Mouse (Mus musculus) forebrain, embryonic 15.5 days (tissue): ENCODE data around the gene Aoah. TPM values are rescaled to one million over a fixed set of nuclear protein-coding genes. Genes with fewer than 3 reads are reported as not detected.

Experiments used
- ATAC-seq: fragments of 200-750 bp; cut with Nextera tagmentation; replicated peaks from 2 replicates; pipeline ENCODE4 v1.8.0; 2017; ENCODE audit warnings: mild to moderate bottlenecking, moderate TSS enrichment, moderate library complexity
- H3K27ac ChIP-seq: fragments of 300-500 bp; sonication (generic); replicated peaks from 2 replicates; pipeline ENCODE4 v1.5.1; 2015; ENCODE audit warnings: mild to moderate bottlenecking, inconsistent platforms
- H3K27me3 ChIP-seq: fragments of 300-500 bp; sonication (generic); 2 replicates; pipeline ENCODE4 v1.6.1; 2015; ENCODE audit warnings: inconsistent platforms
- H3K36me3 ChIP-seq: fragments of 300-500 bp; sonication (generic); 2 replicates; pipeline ENCODE4 v1.6.1; 2015; ENCODE audit warnings: mild to moderate bottlenecking, inconsistent platforms
- H3K4me1 ChIP-seq: fragments of 300-500 bp; sonication (generic); 2 replicates; pipeline ENCODE4 v1.6.1; 2015; ENCODE audit warnings: inconsistent platforms
- H3K4me2 ChIP-seq: fragments of 300-500 bp; sonication (generic); replicated peaks from 2 replicates; pipeline ENCODE4 v1.6.1; 2015; ENCODE audit warnings: mild to moderate bottlenecking, inconsistent platforms
- H3K4me3 ChIP-seq: fragments of 300-500 bp; sonication (generic); 2 replicates; pipeline ENCODE4 v1.5.1; 2015; ENCODE audit warnings: mild to moderate bottlenecking, inconsistent platforms
- H3K9ac ChIP-seq: fragments of 300-500 bp; sonication (generic); replicated peaks from 2 replicates; pipeline ENCODE4 v1.6.1; 2015; ENCODE audit warnings: mild to moderate bottlenecking, inconsistent platforms
- H3K9me3 ChIP-seq: fragments of 300-500 bp; sonication (generic); 2 replicates; pipeline ENCODE4 v1.6.1; 2016; ENCODE audit warnings: inconsistent platforms
- WGBS: fragments of 180-500 bp; shearing (Covaris S2); methylation state at CpG from one replicate; pipeline ENCODE4 v1.1.7; 2015; ENCODE audit warnings: mixed read lengths; 5-methylcytosine and 5-hydroxymethylcytosine counted together
- polyA plus RNA-seq: library from polyadenylated mRNA; unstranded; fragments of >200 nt; fragmentation: Nextera tagmentation; extraction: Ambion mirVana; gene quantifications from 2 replicates; pipeline ENCODE4 v1.2.1, GENCODE M21; 2015

Gene Aoah
- polyA plus RNA-seq, 1 experiment from 2014 or later = 0.27 TPM

- no peak overlapping the region for H3K4me2 ChIP-seq
- 96% methylated on average over 3 of the region's 3 CpGs for WGBS
- H3K27me3 ChIP-seq = no peaks in the 10 kb centered on the region
- no peak overlapping the region for H3K9ac ChIP-seq
- no peak overlapping the region for H3K4me3 ChIP-seq
- no peak overlapping the region for H3K27ac ChIP-seq
- no peaks in the 10 kb centered on the region for H3K36me3 ChIP-seq
- no peak for ATAC-seq
- H3K4me1 ChIP-seq = no peaks in the 10 kb centered on the region
- H3K9me3 ChIP-seq = no peaks in the 10 kb centered on the region
These were observed 126.5 kb downstream of the Aoah start for GRCm38 (mm10) chr13:20920401-20920800.

- Histone ChIP-seq H3K4me2 (no peak overlapping the region), H3K27me3 (no peaks in the 10 kb centered on the region), H3K9me3 (no peaks in the 10 kb centered on the region), H3K27ac (no peak overlapping the region), H3K36me3 (no peaks in the 10 kb centered on the region), H3K4me3 (no peak overlapping the region), H3K4me1 (no peaks in the 10 kb centered on the region), H3K9ac (no peak overlapping the region)
- ATAC-seq = no peak
These were observed 142.1 kb downstream of the Aoah start for GRCm38 (mm10) chr13:20936016-20936415.

- H3K4me3 ChIP-seq = no peak overlapping the region
- no peak overlapping the region for H3K27ac ChIP-seq
- ATAC-seq = peak; percentile 41
- no peaks in the 10 kb centered on the region for H3K36me3 ChIP-seq
- no peaks in the 10 kb centered on the region for H3K27me3 ChIP-seq
- WGBS = 32% methylated on average over 5 of the region's 5 CpGs
- H3K4me2 ChIP-seq = no peak overlapping the region
- H3K9me3 ChIP-seq = no peaks in the 10 kb centered on the region
- no peak overlapping the region for H3K9ac ChIP-seq
- H3K4me1 ChIP-seq = no peaks in the 10 kb centered on the region
These were observed 143.5 kb downstream of the Aoah start for GRCm38 (mm10) chr13:20937452-20937851.

GRCm38 (mm10) chr13:20939099-20939498 is 145.2 kb downstream of the Aoah start:
- no peaks in the 10 kb centered on the region for H3K4me1 ChIP-seq
- 63% methylated on average over 6 of the region's 6 CpGs for WGBS
- H3K9me3 ChIP-seq = no peaks in the 10 kb centered on the region
- H3K4me2 ChIP-seq = no peak overlapping the region
- no peaks in the 10 kb centered on the region for H3K27me3 ChIP-seq
- ATAC-seq = 0 out of 2 replicates have a peak, but pooled peaks have one; percentile 32
- no peaks in the 10 kb centered on the region for H3K36me3 ChIP-seq
- H3K27ac ChIP-seq = no peak overlapping the region
- H3K9ac ChIP-seq = no peak overlapping the region
- H3K4me3 ChIP-seq = no peak overlapping the region

- Histone ChIP-seq H3K9me3 (no peaks in the 10 kb centered on the region), H3K4me2 (no peak overlapping the region), H3K27me3 (no peaks in the 10 kb centered on the region), H3K27ac (no peak overlapping the region), H3K36me3 (no peaks in the 10 kb centered on the region), H3K4me3 (no peak overlapping the region), H3K4me1 (no peaks in the 10 kb centered on the region), H3K9ac (no peak overlapping the region)
- 56% methylated on average over 6 of the region's 6 CpGs for WGBS
- no peak; the same call in 1 of the 2 replicates for ATAC-seq
These were observed 146.5 kb downstream of the Aoah start for GRCm38 (mm10) chr13:20940389-20940788.

GRCm38 (mm10) chr13:20941707-20942106 is 147.8 kb downstream of the Aoah start:
- no peaks in the 10 kb centered on the region for H3K9me3 ChIP-seq
- no peaks in the 10 kb centered on the region for H3K27me3 ChIP-seq
- no peak for ATAC-seq
- no peak overlapping the region for H3K4me3 ChIP-seq
- H3K4me1 ChIP-seq = no peaks in the 10 kb centered on the region
- no peaks in the 10 kb centered on the region for H3K36me3 ChIP-seq
- 93% methylated on average over 4 of the region's 4 CpGs for WGBS
- no peak overlapping the region for H3K27ac ChIP-seq
- H3K9ac ChIP-seq = no peak overlapping the region
- no peak overlapping the region for H3K4me2 ChIP-seq

- WGBS = 62% methylated on average over 3 of the region's 3 CpGs
- H3K4me1 ChIP-seq = no peaks in the 10 kb centered on the region
- no peak overlapping the region for H3K4me2 ChIP-seq
- 0 out of 2 replicates have a peak, but pooled peaks have one; percentile 53 for ATAC-seq
- H3K36me3 ChIP-seq = no peaks in the 10 kb centered on the region
- H3K9ac ChIP-seq = no peak overlapping the region
- H3K4me3 ChIP-seq = no peak overlapping the region
- no peaks in the 10 kb centered on the region for H3K27me3 ChIP-seq
- H3K9me3 ChIP-seq = no peaks in the 10 kb centered on the region
- no peak overlapping the region for H3K27ac ChIP-seq
These were observed 169.2 kb downstream of the Aoah start for GRCm38 (mm10) chr13:20963086-20963485.

- Histone ChIP-seq H3K4me3 (no peak overlapping the region), H3K9me3 (no peaks in the 10 kb centered on the region), H3K36me3 (no peaks in the 10 kb centered on the region), H3K4me2 (no peak overlapping the region), H3K4me1 (no peaks in the 10 kb centered on the region), H3K27ac (no peak overlapping the region), H3K27me3 (no peaks in the 10 kb centered on the region), H3K9ac (no peak overlapping the region)
- no peak for ATAC-seq
- 85% methylated on average over 8 of the region's 8 CpGs for WGBS
These were observed 187.6 kb downstream of the Aoah start for GRCm38 (mm10) chr13:20981234-20982230.

GRCm38 (mm10) chr13:20985510-20985909 is 191.6 kb downstream of the Aoah start:
- ATAC-seq = no peak
- H3K27ac ChIP-seq = no peak overlapping the region
- H3K27me3 ChIP-seq = no peaks in the 10 kb centered on the region
- H3K9me3 ChIP-seq = no peaks in the 10 kb centered on the region
- H3K9ac ChIP-seq = no peak overlapping the region
- H3K4me2 ChIP-seq = no peak overlapping the region
- no peaks in the 10 kb centered on the region for H3K36me3 ChIP-seq
- H3K4me1 ChIP-seq = no peaks in the 10 kb centered on the region
- H3K4me3 ChIP-seq = no peak overlapping the region

GRCm38 (mm10) chr13:20985961-20986360 is 192.0 kb downstream of the Aoah start:
- no peak overlapping the region for H3K27ac ChIP-seq
- H3K9ac ChIP-seq = no peak overlapping the region
- no peaks in the 10 kb centered on the region for H3K4me1 ChIP-seq
- H3K4me2 ChIP-seq = no peak overlapping the region
- H3K36me3 ChIP-seq = no peaks in the 10 kb centered on the region
- H3K4me3 ChIP-seq = no peak overlapping the region
- ATAC-seq = no peak
- no peaks in the 10 kb centered on the region for H3K27me3 ChIP-seq
- H3K9me3 ChIP-seq = no peaks in the 10 kb centered on the region

- no peaks in the 10 kb centered on the region for H3K27me3 ChIP-seq
- no peak overlapping the region for H3K4me3 ChIP-seq
- WGBS = 84% methylated on average over 5 of the region's 5 CpGs
- H3K9me3 ChIP-seq = no peaks in the 10 kb centered on the region
- H3K4me2 ChIP-seq = no peak overlapping the region
- H3K27ac ChIP-seq = no peak overlapping the region
- H3K4me1 ChIP-seq = no peaks in the 10 kb centered on the region
- H3K9ac ChIP-seq = no peak overlapping the region
- no peaks in the 10 kb centered on the region for H3K36me3 ChIP-seq
- 0 out of 2 replicates have a peak, but pooled peaks have one; percentile 4 for ATAC-seq
These were observed 211.3 kb downstream of the Aoah start for GRCm38 (mm10) chr13:21005238-21005637.

- 64% methylated on average over 5 of the region's 5 CpGs for WGBS
- Histone ChIP-seq H3K9me3 (no peaks in the 10 kb centered on the region), H3K36me3 (no peaks in the 10 kb centered on the region), H3K27ac (no peak overlapping the region; the same call in 1 of the 2 replicates), H3K4me2 (no peak overlapping the region), H3K4me3 (no peak overlapping the region), H3K9ac (no peak overlapping the region), H3K4me1 (no peaks in the 10 kb centered on the region), H3K27me3 (no peaks in the 10 kb centered on the region)
- ATAC-seq = peak; percentile 81
These were observed 211.9 kb downstream of the Aoah start for GRCm38 (mm10) chr13:21005642-21006320.
